Mouse (Mus musculus) right cerebral cortex, adult 2 months (tissue): ENCODE results near the gene Bscl2.
"Not testable (repeated sequence)": the region's sequence is repeated elsewhere in the genome, so short reads cannot be mapped to it uniquely, and the experiment has no call there.

ENCODE experiments used
- DNase-seq, 2 experiments: peaks; one replicate each; pipeline ENCODE4 v3.0.0; 2021 to 2022; ENCODE audit warnings: low spot score in 2 of 2

Bscl2 gene

GRCm38 (mm10) chr19:8830664-8831063, 6.6 kb upstream of the Bscl2 start:
- no peak for DNase-seq

- DNase-seq = no peak
Observed at GRCm38 (mm10) chr19:8831262-8831661, 6.0 kb upstream of the Bscl2 start.

DNA sequence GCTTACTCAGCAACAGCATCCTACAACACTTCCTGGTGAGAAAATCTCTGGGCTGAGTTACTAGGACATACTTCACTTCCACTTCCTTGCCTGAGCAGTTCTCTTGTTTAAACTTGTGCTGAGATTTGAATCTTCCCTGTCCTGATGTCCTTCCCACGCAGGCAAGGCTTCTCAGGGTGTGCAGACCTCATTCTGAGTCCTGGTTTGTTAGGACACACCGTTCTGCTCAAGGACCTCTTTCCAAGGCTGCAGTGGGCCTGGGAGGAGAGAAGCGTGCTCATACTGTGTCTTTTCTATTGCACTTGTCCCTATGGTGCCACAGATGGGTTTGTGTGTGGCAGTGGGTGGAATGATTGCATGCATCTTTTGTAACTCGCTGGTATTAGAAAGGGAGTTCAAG, 4.3 kb upstream of the Bscl2 start:
- DNase-seq = no peak

DNA sequence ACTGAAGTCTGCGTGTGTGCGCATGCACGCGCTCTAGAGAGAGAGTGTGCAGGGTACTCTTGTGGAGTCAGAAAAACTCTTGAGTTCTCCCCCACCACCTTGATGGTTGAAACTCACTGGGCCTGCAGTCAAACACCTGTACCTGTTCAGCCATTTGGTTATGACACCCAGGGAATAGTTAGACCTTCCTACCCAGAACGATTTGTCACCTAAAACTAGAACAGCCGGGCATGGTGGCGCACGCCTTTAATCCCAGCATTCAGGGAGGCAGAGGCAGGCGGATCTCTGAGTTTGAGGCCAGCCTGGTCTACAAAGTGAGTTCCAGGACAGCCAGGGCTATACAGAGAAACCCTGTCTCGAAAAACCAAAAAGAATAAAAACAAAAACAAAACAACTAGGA, 940 bp upstream of the Bscl2 start:
- not testable (repeated sequence) for DNase-seq

DNA sequence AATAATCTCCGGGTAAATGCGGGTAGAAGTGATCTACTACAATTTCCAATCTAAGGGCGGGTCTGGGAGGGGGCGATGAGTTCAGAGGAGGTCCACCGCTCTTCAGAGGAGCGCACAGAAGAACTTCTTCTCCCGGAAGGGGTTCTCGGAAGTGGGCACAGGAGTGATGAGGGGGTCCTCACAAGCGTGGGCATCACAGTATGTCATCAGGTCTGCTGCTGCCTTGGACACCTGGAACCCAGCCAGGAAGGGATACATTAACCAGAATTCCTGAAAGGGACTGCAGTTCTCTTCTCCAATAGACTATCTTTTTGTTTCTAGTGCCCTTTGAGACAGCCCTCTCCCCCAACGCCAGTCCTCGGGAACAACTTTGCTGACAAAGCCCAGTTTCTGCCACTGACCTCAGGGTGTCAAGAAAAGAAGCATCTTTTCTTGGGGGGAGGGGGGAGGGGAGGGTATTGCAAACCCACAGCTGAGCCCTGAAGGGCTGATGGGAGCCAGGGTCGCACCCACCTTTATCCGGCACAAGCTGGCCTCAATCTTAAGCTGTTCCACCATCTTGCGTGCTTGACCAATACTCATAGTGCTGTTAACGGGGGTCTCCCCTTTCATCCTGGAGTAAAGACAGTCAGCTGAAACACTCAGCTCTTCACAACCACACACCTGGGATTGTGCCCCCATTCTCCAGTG, 919 bp downstream of the Bscl2 start:
- DNase-seq = peak in 1 of 2 experiments; percentile 43

DNA sequence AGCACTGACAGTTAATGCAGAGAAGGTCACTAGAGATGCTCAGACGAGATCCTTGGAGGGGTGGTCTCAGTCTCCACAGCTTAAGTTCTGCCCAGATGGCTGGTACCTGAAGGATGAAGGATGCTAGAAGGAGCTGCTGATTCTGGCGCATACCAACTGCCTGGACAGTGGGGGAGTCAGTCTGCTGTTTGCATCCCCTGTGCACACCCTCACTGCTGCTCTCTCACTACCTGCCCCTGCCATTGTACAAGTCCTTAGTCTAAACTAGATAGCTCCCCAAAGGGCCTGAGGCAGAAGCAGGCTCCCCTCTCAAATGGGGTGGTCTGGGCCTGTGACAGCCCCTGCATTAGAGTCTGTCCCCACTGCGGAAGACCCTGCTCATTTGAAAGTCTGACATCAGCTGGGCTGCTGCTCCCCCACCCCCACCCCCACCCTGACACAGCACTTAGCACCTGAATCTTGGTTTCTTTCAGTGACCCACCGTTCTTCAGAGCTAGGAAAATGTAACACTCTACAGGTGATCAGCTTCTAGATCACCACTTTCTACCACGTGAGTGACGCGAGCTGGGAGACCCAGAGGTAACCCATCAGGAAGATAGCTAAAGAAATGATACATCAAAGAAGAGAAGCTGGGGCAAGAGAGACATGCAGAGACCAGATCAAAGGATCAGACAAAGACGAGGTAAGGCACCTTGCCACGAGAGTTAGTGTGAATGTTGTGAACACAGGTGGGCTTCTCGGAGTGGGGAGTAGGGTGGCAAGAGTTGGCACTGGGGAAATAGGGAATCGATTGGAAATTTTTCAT, 2.0 kb downstream of the Bscl2 start, which contains the start of gene Gng3:
Gene Gng3 (minus strand): TSS at position 92 of the 805 bp plus-strand sequence.
- DNase-seq = peak; percentile 90

DNA sequence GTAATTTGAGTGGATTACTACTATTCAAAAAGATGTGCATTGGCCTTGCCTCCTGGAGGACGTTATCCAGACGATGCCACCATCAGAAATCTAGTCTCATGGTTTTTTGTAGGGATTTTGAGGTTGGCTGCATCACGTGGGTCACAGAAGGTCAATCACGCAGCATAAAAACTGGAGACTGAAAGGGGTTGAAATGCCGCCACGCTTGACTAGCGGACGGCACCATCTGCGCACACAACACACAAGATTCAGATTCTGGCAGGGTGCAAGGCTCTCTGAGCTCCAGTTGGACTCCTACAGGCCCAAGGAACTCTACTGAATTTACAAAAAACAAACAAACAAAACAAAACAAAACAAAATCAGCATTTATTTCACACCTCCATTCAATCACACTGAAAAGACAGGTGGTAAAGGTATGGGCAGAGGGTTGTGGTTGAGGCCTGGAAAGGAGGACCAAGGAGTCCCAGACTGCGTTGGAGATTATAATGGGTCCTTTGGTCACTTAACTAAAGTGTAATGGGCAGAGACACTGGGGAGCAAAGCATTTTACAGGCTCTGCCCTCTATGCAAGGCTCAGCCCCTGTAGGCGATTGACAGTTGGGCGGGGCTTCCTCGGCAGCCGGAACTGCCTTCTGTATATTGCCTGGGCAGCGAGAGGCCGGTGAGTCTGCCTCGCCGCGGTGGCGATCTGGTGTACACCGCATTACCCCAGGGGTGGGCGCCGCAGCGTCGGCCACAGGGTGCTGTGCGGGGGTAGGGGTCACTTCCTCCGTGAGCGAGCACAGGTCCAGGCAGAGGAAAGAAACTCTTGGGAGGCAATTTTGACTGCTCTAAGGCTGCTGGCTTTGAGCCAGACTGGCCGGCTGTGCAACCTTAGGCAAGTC, 2.9 kb downstream of the Bscl2 start:
- peak; percentile 78 to 82 for DNase-seq

DNA sequence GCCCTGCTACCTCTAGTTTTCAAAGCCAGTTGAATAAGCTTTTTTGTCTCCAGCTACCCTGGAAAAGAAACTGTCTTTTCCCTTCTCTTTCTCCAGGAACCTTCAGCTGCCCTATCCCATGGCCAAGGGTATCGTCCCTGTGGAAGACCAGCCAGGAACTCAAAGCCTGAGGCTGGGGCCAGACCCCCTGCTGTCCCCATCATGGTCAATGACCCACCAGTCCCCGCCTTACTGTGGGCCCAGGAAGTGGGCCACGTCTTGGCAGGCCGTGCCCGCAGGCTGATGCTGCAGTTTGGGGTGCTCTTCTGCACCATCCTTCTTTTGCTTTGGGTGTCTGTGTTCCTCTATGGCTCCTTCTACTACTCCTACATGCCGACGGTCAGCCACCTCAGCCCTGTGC, 3.7 kb downstream of the Bscl2 start:
- no peak for DNase-seq

GRCm38 (mm10) chr19:8842961-8843360, 5.7 kb downstream of the Bscl2 start:
- DNase-seq = no peak

- peak; percentile 85 to 88 for DNase-seq
Observed at GRCm38 (mm10) chr19:8844371-8845129, 7.3 kb downstream of the Bscl2 start.

GRCm38 (mm10) chr19:8848356-8848755, 11.1 kb downstream of the Bscl2 start:
- DNase-seq = no peak

DNA sequence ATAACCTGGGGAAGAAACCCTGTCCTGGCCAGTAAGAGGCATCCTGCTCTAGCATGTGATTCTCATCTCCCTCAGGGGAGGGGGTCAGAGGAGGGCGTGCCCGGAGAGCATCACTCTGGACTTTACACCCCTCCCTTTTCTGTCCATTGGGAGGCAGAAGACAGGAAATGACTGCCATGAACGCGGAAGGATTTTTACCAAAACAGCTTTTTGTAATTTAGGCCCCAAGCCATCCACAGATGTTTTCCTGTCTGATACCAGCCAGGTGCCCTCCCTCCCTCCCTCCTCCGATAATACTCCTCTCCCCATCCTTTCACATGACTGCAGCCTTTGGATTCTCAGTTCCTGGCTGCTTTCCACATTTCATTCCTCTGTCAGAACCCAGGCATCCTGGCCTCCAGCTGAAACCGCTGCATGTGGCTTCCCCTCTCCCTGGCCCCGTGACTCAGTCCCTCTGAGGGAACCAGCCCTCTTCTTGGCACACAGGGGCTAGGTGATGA, 13.2 kb downstream of the Bscl2 start, which contains the start of gene Lrrn4cl:
Gene Lrrn4cl (plus strand): TSS at position 367 of the 500 bp plus-strand sequence.
- no peak for DNase-seq

DNA sequence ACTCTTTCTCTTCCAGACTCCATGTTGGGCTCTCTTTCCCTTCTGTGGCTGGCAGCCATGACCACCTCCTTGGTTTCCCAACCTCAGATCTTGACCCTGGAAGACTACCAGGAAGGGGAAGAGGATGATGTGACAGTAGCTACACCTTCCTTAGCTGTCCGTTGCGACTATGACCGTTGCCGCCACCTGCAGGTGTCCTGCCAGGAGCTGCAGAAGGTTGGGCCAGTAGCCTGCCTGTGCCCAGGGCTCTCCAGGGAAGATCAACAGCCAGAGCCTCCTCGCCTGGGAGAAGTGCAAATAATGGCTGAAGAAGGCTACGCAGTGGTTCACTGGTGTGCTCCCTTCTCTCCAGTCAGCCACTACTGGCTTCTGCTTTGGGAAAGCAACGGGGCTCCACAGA, 14.4 kb downstream of the Bscl2 start:
- DNase-seq = no peak

GRCm38 (mm10) chr19:8852236-8852928, 15.1 kb downstream of the Bscl2 start:
- no peak for DNase-seq

GRCm38 (mm10) chr19:8853117-8853516, 15.8 kb downstream of the Bscl2 start:
- DNase-seq = no peak

- no peak for DNase-seq
Observed at GRCm38 (mm10) chr19:8857689-8858088, 20.4 kb downstream of the Bscl2 start.

GRCm38 (mm10) chr19:8859018-8859417, 21.8 kb downstream of the Bscl2 start:
- peak in 1 of 2 experiments; percentile 48 for DNase-seq

GRCm38 (mm10) chr19:8864265-8864664, 27.0 kb downstream of the Bscl2 start:
- DNase-seq = peak in 1 of 2 experiments; percentile 33

- DNase-seq = not testable (repeated sequence)
Observed at GRCm38 (mm10) chr19:8870381-8870780, 33.1 kb downstream of the Bscl2 start.

DNA sequence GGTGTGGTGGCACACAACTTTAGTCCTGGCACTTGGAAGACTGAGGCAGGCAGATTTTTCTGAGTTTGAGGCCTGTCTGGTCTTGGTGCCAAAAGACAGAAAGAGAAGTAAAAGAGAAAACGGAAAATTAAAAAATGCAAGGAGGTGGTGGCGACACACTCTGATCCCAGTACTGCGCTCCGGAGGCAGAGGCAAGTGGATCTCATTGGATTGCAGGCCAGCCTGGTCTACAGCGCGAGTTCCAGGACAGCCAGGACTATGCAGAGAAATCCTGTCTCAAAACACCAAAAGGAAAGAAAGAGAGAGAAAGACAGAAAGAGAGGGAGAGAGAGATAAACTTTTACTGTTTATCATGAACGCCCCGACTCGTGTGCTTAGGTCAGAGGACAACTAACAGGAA, 33.6 kb downstream of the Bscl2 start:
- no peak for DNase-seq
